Mouse (Mus musculus) MEL (cell line): ENCODE data around the gene Hoxb4. TPM values are rescaled to one million over a fixed set of nuclear protein-coding genes. Genes with fewer than 3 reads are reported as not detected.

ENCODE experiments used
- DNase-seq: peaks from one replicate; pipeline ENCODE4 v3.0.0; 2011; ENCODE audit warnings: low read depth, low spot score
- H3K27ac ChIP-seq: 2 replicates; pipeline ENCODE4 v1.5.1; 2012; ENCODE audit warnings: low read depth, mild to moderate bottlenecking, control low read depth, low read length, moderate library complexity; ENCODE audit not compliant: control insufficient read depth
- H3K27me3 ChIP-seq, 2 experiments: fragments of 150-350 bp in 1 of 2; sonication (generic) in 1 of 2; 2 replicates each; pipeline ENCODE4 v1.6.1; 2012; ENCODE audit warnings: low read length in 2 of 2, mild to moderate bottlenecking in 2 of 2, improper control_type of control experiment in 1 of 2, moderate library complexity in 1 of 2; ENCODE audit not compliant: insufficient read depth in 2 of 2, control insufficient read depth in 1 of 2
- H3K36me3 ChIP-seq, 2 experiments: 2 replicates each; pipeline ENCODE4 v1.6.1; 2012 to 2014; ENCODE audit warnings: low read length in 2 of 2, improper control_type of control experiment in 1 of 2, inconsistent platforms in 1 of 2, mild to moderate bottlenecking in 1 of 2; ENCODE audit not compliant: insufficient read depth in 2 of 2, control insufficient read depth in 1 of 2
- H3K4me1 ChIP-seq, 2 experiments: fragments of 150-350 bp in 1 of 2; sonication (generic) in 1 of 2; 2 replicates each; pipeline ENCODE4 v1.6.1; 2012; ENCODE audit warnings: low read length in 2 of 2, improper control_type of control experiment in 1 of 2, mild to moderate bottlenecking in 1 of 2; ENCODE audit not compliant: insufficient read depth in 2 of 2, control insufficient read depth in 1 of 2
- H3K4me3 ChIP-seq, 2 experiments: fragments of 150-350 bp in 1 of 2; sonication (generic) in 1 of 2; 2 replicates each; pipeline ENCODE4 v1.5.1; 2012; ENCODE audit warnings: low read depth in 2 of 2, low read length in 2 of 2, mild to moderate bottlenecking in 2 of 2, moderate library complexity in 2 of 2, control low read depth in 1 of 2, improper control_type of control experiment in 1 of 2; ENCODE audit not compliant: control insufficient read depth in 1 of 2, insufficient read depth in 1 of 2
- H3K79me2 ChIP-seq: 2 replicates; pipeline ENCODE4 v1.6.1; 2012; ENCODE audit warnings: mild to moderate bottlenecking, low read length, moderate library complexity; ENCODE audit not compliant: control insufficient read depth, poor library complexity, insufficient read depth
- H3K9ac ChIP-seq: 2 replicates; pipeline ENCODE4 v1.6.1; 2012; ENCODE audit warnings: low read depth, mild to moderate bottlenecking, control low read depth, low read length, moderate library complexity; ENCODE audit not compliant: control insufficient read depth, poor library complexity, severe bottlenecking
- H3K9me3 ChIP-seq: fragments of 150-350 bp; sonication (generic); replicated peaks from 2 replicates; pipeline ENCODE4 v1.6.1; 2012; ENCODE audit warnings: mild to moderate bottlenecking, low read length, improper control_type of control experiment, moderate library complexity; ENCODE audit not compliant: insufficient read depth
- CHD2 ChIP-seq: IDR thresholded peaks from 2 replicates; pipeline ENCODE4 v1.6.1; 2011; ENCODE audit warnings: low read length, improper control_type of control experiment
- CTCF ChIP-seq, 3 experiments: IDR thresholded peaks in 2 of 3; conservative IDR thresholded peaks in 1 of 3; 2 replicates each; pipeline ENCODE4 v1.5.1; 2011 to 2012; ENCODE audit warnings: low read length in 3 of 3, low read depth in 2 of 3, mild to moderate bottlenecking in 2 of 3, improper control_type of control experiment in 1 of 3, inconsistent platforms in 1 of 3, mixed read lengths in 1 of 3, moderate library complexity in 1 of 3; ENCODE audit not compliant: control insufficient read depth in 1 of 3, insufficient read depth in 1 of 3, poor library complexity in 1 of 3, severe bottlenecking in 1 of 3
- ELF1 ChIP-seq: IDR thresholded peaks from 2 replicates; pipeline ENCODE4 v1.6.1; 2014; ENCODE audit warnings: low read depth, mild to moderate bottlenecking, inconsistent platforms, low read length, improper control_type of control experiment, moderate library complexity
- GABPA ChIP-seq: IDR thresholded peaks from 2 replicates; pipeline ENCODE4 v1.6.1; 2012; ENCODE audit warnings: low read depth, mild to moderate bottlenecking, inconsistent platforms, low read length, improper control_type of control experiment, moderate library complexity
- JUND ChIP-seq: IDR thresholded peaks from 2 replicates; pipeline ENCODE4 v1.6.1; 2011; ENCODE audit warnings: low read depth, mild to moderate bottlenecking, improper control_type of control experiment, low read length
- KAT2A ChIP-seq: conservative IDR thresholded peaks from 2 replicates; pipeline ENCODE4 v1.6.1; 2012; ENCODE audit warnings: low read depth, low read length, improper control_type of control experiment, inconsistent platforms
- MAZ ChIP-seq: IDR thresholded peaks from 2 replicates; pipeline ENCODE4 v1.6.1; 2012; ENCODE audit warnings: low read depth, mild to moderate bottlenecking, inconsistent platforms, low read length, improper control_type of control experiment
- MEF2A ChIP-seq: IDR thresholded peaks from 2 replicates; pipeline ENCODE4 v1.6.1; 2014; ENCODE audit warnings: low read depth, mild to moderate bottlenecking, inconsistent platforms, low read length, improper control_type of control experiment; ENCODE audit not compliant: poor library complexity, insufficient replicate concordance, severe bottlenecking; ENCODE audit errors: extremely low read depth
- MXI1 ChIP-seq: IDR thresholded peaks from 2 replicates; pipeline ENCODE4 v1.6.1; 2011; ENCODE audit warnings: mild to moderate bottlenecking, low read depth, low read length, improper control_type of control experiment
- POLR2AphosphoS2 ChIP-seq: IDR thresholded peaks from 2 replicates; pipeline ENCODE4 v1.6.1; 2011; ENCODE audit warnings: low read length, improper control_type of control experiment
- TBP ChIP-seq: IDR thresholded peaks from 2 replicates; pipeline ENCODE4 v1.8.0; 2011; ENCODE audit warnings: low read depth, low read length, improper control_type of control experiment
- ZMIZ1 ChIP-seq: IDR thresholded peaks from 2 replicates; pipeline ENCODE4 v1.6.1; 2012; ENCODE audit warnings: low read depth, mild to moderate bottlenecking, inconsistent platforms, low read length, improper control_type of control experiment, moderate library complexity
- polyA plus RNA-seq, 2 experiments: library from polyadenylated mRNA; stranded (reverse) in 1 of 2; unstranded in 1 of 2; fragments of >175 nt in 1 of 2; fragments of >200 nt in 1 of 2; gene quantifications; 2 replicates each; pipeline versions ENCODE4 v1.2.1 to v1.2.4; 2012; ENCODE audit warnings: low replicate concordance in 2 of 2, low read depth in 1 of 2; ENCODE audit not compliant: insufficient read length in 2 of 2, insufficient read depth in 1 of 2, missing spikeins in 1 of 2
- total RNA-seq: library from RNA; depleted of rRNA; stranded (reverse); fragments of 300-350 nt; gene quantifications from 2 replicates; pipeline ENCODE4 v1.2.3, GENCODE M21; 2012

Gene Hoxb4
- total and polyA plus RNA-seq, 3 experiments: not detected

DNA sequence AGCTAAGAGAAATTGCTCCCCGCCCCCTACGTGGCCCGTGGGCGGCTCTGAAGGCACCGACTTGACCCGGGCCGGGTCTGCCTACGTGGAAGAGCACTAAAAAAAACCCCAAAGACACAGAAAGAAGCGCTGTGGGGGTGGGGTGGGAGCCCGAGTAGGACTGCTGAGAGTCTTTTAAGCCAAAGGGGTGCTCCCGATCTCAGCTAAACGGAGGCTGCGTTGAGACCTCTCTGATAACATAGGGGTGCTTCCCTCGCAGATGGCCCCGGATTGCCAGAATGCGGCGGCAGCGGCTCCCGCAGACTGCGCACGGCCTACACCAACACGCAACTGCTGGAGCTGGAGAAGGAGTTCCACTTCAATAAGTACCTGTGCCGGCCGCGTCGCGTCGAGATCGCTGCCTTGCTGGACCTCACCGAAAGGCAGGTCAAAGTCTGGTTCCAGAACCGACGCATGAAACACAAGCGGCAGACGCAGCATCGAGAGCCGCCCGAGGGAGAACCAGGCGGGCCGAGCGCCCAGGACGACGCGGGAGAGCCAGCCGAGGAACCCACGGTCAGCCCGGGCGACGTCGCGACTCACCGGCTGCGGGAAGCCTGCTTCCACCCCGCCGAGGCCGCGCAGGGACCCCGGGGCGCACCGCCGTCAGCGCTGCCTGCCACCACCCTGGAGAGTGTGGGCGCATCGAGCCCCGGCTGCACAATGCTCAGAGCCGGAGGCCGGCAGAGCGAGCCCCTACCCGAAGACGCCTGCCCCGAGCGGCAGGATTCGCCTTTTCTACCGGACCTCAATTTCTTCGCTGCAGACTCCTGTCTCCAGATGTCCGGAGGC, 34.8 kb downstream of the Hoxb4 start:
- Histone ChIP-seq H3K4me3 (no peak overlapping the region), H3K27ac (no peak overlapping the region), H3K79me2 (no peaks in the 10 kb centered on the region), H3K9ac (no peak overlapping the region), H3K27me3 (peaks cover 4% of the 10 kb centered on the region in 2 experiments; a peak in 3 of 4 replicates), H3K36me3 (no peaks in the 10 kb centered on the region), H3K4me1 (no peaks in the 10 kb centered on the region), H3K9me3 (no peaks in the 10 kb centered on the region)
- DNase-seq: no peak
- no peak for TF ChIP-seq GABPA
- no peak for TF ChIP-seq CHD2
- no peak for TF ChIP-seq ELF1
- no peak for TF ChIP-seq CTCF (IDR thresholded peaks at IDR 0.05 in 2 of 3, conservative IDR thresholded peaks at IDR 0.05 in 1 of 3; ENCODE audit: control insufficient read depth in 1 of 3, insufficient read depth in 1 of 3, low read depth in 2 of 3, low read length in 3 of 3, poor library complexity in 1 of 3, severe bottlenecking in 1 of 3)
- no peak for TF ChIP-seq MEF2A
- TF ChIP-seq MXI1: no peak
- no peak for TF ChIP-seq KAT2A
- no peak for TF ChIP-seq JUND

GRCm38 (mm10) chr11:96353522-96353841, 35.4 kb downstream of the Hoxb4 start:
- Histone ChIP-seq H3K27me3 (peaks cover 4 to 6% of the 10 kb centered on the region in 2 experiments; a peak in 3 of 4 replicates), H3K9me3 (no peaks in the 10 kb centered on the region), H3K79me2 (no peaks in the 10 kb centered on the region), H3K36me3 (no peaks in the 10 kb centered on the region), H3K4me3 (no peak overlapping the region), H3K4me1 (no peaks in the 10 kb centered on the region), H3K27ac (no peak overlapping the region), H3K9ac (no peak overlapping the region)
- TF ChIP-seq POLR2AphosphoS2: no peak
- TF ChIP-seq CHD2: no peak
- no peak for TF ChIP-seq TBP
- TF ChIP-seq MAZ: no peak
- TF ChIP-seq MXI1: no peak
- no peak for TF ChIP-seq ZMIZ1
- no peak for DNase-seq

DNA sequence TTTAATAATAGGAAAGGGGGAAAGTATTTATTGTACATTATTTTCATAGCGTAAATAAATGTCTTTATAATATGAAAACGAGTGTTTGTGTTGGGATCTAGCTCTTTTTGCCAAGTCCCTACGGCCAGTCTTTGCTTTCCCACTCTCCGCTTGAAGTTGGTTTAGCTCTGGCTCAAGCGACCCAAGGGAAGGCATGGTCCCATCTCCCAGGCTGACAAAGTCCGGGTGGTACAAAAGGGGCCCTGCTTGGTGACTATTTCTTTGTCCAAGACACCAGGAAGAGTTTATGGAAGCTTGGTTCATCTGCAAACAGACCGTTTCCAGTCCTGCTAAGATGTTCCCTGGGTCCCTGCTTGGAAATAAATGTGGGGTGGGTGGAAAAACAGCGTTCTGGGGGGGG, 35.9 kb downstream of the Hoxb4 start:
- no peak overlapping the region for H3K27ac ChIP-seq
- TF ChIP-seq MEF2A: no peak
- H3K79me2 ChIP-seq: no peaks in the 10 kb centered on the region
- no peak for DNase-seq
- peaks cover 4 to 6% of the 10 kb centered on the region in 2 experiments; a peak in 3 of 4 replicates for H3K27me3 ChIP-seq
- H3K36me3 ChIP-seq: no peaks in the 10 kb centered on the region
- no peak overlapping the region for H3K9ac ChIP-seq
- no peaks in the 10 kb centered on the region for H3K9me3 ChIP-seq
- H3K4me1 ChIP-seq: no peaks in the 10 kb centered on the region
- H3K4me3 ChIP-seq: no peak overlapping the region
